Mouse (Mus musculus) frontal cortex, postnatal 36 days (tissue): ENCODE data around the gene Tada3.
"Not testable (repeated sequence)": the region's sequence is repeated elsewhere in the genome, so short reads cannot be mapped to it uniquely, and the experiment has no call there.

Experiments used
- DNase-seq, 2 experiments: peaks; one replicate each; pipeline ENCODE4 v3.0.0; 2022; ENCODE audit warnings: low spot score in 2 of 2

Gene Tada3

GRCm38 (mm10) chr6:113343177-113344092, 34.2 kb downstream of the Tada3 start, which contains the start of gene Camk1:
Camk1 (minus strand) TSS chr6:113343984.
- peak; percentile 77 to 83 for DNase-seq

- no peak for DNase-seq
Observed at GRCm38 (mm10) chr6:113342297-113342696, 35.4 kb downstream of the Tada3 start.

DNA sequence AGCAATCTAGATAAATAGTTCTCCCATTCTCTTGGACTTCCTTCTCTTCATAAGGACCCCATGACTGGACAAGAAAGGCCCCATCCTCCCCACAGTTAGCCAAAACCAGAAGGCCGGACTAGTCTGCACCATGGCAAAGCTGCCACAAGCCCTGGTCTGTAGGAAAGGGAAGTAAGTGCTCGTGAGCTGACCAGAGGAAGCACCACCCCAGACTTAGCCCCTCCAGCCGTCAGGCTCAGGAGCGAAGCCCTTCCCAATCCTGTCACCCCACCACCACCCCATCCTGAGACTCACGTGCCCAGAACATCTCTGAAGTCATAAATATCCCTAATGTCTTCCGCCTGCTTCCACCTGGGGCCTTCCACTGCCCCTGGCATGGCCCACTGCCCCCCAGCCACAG, 36.1 kb downstream of the Tada3 start:
- DNase-seq, result no peak

DNA sequence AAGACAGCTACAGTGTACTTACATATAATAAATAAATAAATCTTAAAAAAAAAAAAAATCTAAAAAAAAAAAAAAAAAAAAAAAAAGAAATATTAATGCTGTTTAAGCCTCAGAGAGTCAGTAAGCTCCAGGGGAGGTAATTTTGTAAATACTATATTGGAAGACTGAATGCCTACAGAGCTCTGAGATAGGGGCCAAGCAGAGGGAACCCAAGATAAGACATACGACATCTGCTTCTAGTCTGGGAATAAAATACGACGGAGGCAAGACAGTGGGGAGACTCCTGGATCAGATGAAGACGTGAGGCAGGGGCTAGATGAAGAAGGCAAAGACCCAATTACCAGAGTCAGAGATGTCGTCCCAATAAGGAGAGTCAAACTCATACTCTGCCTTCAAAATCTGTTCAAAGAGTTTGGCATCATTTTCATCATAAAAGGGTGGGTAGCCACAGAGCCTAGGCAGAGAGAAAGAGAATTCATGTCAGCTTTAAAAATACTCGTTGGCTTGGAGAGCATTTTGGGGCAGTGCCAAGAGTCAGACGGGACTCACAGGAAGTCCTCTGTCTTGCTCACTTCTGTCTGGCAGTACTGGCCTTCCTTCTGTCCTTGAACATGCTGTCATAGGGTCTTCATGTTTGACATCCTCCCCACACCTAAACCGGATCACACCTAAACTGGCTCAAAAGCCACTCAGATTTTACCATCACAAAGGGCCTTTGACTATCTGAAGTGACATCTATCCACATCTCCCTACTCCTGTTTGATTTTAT, 40.6 kb downstream of the Tada3 start:
- DNase-seq, result no peak

- no peak for DNase-seq
Observed at GRCm38 (mm10) chr6:113334216-113334615, 43.5 kb downstream of the Tada3 start.

GRCm38 (mm10) chr6:113333137-113333950, 44.3 kb downstream of the Tada3 start:
- DNase-seq, result peak in 1 of 2 experiments; percentile 65

DNA sequence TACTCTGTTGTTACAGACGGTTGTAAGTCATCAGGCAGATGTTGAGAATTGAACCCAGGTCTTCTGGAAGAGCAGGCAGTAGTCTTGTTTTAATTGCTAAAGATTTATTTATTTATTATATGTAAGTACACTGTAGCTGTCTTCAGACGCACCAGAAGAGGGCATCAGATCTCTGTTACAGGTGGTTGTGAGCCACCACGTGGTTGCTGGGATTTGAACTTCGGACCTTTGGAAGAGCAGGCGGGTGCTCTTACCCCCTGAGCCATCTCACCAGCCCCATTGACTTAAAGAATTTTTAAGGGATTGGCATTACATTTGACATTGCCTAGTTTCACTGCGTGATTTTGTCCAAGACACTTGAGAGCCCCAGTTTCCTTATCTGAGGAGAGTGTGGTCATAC, 44.9 kb downstream of the Tada3 start:
- DNase-seq, result not testable (repeated sequence)

DNA sequence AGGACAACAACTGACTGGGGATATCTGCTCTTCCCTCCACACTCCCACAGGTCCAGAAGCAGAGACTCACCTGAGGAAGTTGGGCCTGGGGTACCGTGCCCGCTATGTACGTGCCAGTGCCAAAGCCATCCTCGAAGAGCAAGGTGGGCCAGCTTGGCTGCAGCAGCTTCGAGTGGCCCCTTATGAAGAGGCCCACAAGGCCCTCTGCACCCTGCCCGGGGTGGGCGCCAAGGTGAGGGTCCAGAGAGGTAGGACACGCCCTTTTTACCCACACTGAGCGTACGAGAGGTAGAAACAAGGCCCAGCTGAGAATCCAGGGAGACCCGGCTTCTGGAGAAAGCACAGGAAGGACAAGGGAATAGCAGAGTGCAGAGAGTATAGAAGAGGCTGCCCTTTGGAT, 46.0 kb downstream of the Tada3 start:
- DNase-seq, result no peak

DNA sequence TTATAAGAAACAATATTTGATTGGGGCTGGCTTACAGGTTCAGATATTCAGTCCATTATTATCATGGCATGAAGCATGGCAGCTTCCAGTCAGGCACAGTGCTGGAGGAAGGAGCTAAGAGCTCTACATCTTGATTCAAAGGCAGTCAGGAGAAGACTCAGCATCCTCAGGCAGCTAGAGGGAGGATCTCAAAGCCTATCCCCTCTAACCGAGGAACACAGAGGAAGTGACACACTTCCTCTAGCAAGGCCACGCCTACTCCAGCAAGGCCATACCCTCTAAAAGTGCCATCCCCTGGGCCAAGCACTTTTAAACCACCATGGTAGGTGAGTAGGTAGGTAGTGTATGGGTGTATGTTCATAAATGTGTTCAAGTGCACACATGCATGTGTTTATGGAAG, 47.1 kb downstream of the Tada3 start:
- DNase-seq, result no peak

DNA sequence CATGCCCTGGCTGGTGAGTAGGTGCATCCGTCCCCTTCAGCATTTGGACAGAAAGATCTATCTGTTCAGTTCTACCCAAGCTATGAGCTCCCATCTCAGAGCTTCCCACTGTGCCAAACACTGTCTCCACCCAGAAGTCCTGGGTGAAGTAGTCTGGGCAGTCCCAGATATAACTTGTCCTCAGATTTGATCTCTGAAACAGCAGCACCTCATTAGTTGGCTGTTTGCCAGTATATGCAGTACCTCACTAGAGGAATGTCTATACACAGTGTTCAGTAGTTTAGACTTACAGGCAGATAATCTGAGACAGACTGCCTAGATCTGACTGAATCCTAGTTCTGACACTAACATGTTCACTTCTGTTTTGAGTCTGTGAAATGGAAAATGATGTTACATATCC, 48.3 kb downstream of the Tada3 start:
- no peak for DNase-seq

DNA sequence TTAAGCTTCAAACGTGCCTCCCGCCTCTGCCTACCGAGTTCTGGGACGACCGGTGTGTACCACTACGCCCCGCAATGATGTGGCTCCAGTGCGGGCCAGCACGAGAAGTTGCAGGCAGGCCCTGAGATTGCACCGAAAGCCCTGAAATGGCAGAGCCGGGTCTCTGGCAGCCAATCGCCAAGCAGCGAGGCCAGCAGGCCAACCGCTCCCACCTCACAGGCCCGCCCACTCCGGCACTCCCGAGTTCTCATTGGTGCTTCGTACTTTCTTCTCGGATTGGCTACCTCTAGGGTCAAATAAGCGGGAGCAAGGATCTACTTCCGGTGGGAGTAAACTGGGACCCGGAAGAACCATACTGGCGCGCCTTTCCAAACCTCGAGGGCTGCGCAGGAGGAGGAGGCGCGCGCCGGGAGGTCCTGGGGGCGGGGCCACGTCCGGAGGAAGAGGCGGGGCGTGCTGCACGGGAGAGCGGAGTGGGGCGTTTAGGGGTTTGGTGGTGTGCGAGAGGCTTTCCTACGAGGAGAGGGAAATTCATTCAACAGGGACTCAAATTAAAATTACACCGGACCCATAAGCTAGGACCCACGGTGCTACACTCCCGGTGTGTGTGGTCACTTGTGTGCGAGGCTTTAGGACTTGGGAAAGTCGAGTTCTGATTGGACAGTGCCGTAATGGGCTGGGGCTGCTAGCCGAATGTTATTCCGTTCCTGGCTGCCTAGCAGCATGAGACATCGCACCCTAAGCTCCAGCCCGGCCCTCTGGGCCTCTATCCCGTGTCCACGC, 51.0 kb downstream of the Tada3 start, which contains the start of gene Ogg1:
Ogg1 (plus strand) TSS at position 440 of the 783 bp plus-strand sequence.
- DNase-seq, result peak; percentile 98 to 99
